Mouse (Mus musculus) heart, adult 2 months (tissue): ENCODE data around the gene Ptpn23. TPM values are rescaled to one million over a fixed set of nuclear protein-coding genes. Genes with fewer than 3 reads are reported as not detected.
"Not testable (repeated sequence)": the region's sequence is repeated elsewhere in the genome, so short reads cannot be mapped to it uniquely, and the experiment has no call there.

ENCODE experiments used
- DNase-seq, 2 experiments: peaks; one replicate each; pipeline ENCODE4 v3.0.0; 2021
- H3K27ac ChIP-seq: fragments of 200-600 bp; 2 replicates; pipeline ENCODE4 v1.8.1; 2022
- H3K27me3 ChIP-seq: fragments of 200-500 bp; 2 replicates; pipeline ENCODE4 v1.6.1; 2012; ENCODE audit warnings: mild to moderate bottlenecking, low read length, inconsistent platforms, mixed read lengths; ENCODE audit not compliant: control insufficient read depth, insufficient read depth
- H3K36me3 ChIP-seq: fragments of 200-500 bp; 2 replicates; pipeline ENCODE4 v1.6.1; 2012; ENCODE audit warnings: low read length, inconsistent platforms; ENCODE audit not compliant: control insufficient read depth, insufficient read depth
- H3K4me1 ChIP-seq: fragments of 200-500 bp; 2 replicates; pipeline ENCODE4 v1.6.1; 2011; ENCODE audit warnings: low read length; ENCODE audit not compliant: control insufficient read depth, insufficient read depth
- H3K4me3 ChIP-seq: fragments of 200-600 bp; 2 replicates; pipeline ENCODE4 v1.8.1; 2022
- H3K79me2 ChIP-seq: fragments of 200-500 bp; replicated peaks from 2 replicates; pipeline ENCODE4 v1.6.1; 2012; ENCODE audit warnings: mild to moderate bottlenecking, inconsistent platforms, low read length, moderate library complexity, mixed read lengths; ENCODE audit not compliant: control insufficient read depth, insufficient read depth
- H3K9ac ChIP-seq: fragments of 200-500 bp; 2 replicates; pipeline ENCODE4 v1.6.1; 2012; ENCODE audit warnings: low read depth, mild to moderate bottlenecking, control low read depth, inconsistent platforms, low read length, mixed read lengths
- CTCF ChIP-seq: fragments of 200-600 bp; IDR thresholded peaks from 2 replicates; pipeline ENCODE4 v1.8.1; 2022; ENCODE audit warnings: antibody characterized with exemption, mild to moderate bottlenecking, moderate library complexity
- EP300 ChIP-seq: fragments of 200-500 bp; IDR thresholded peaks from 2 replicates; pipeline ENCODE4 v1.6.1; 2011; ENCODE audit warnings: low read depth, low read length, control low read depth; ENCODE audit not compliant: insufficient read depth
- POLR2A ChIP-seq: fragments of 200-500 bp; IDR thresholded peaks from 2 replicates; pipeline ENCODE4 v1.6.1; 2011; ENCODE audit warnings: mild to moderate bottlenecking, low read depth, low read length, control low read depth; ENCODE audit not compliant: insufficient read depth
- WGBS: fragments of 180-500 bp; shearing (Covaris S2); methylation state at CpG from one replicate; pipeline ENCODE4 v1.1.7; 2018; 5-methylcytosine and 5-hydroxymethylcytosine counted together
- intact Hi-C: fragments of 180-260 bp; cut with DNase I; formaldehyde crosslinking; loops from one replicate; pipeline ENCODE4 v1.15.1; 2025
- polyA plus RNA-seq: library from polyadenylated mRNA; depleted of rRNA; stranded (reverse); fragments of >200 nt; gene quantifications from 2 replicates; pipeline ENCODE4 v1.2.3, GENCODE M21; 2012
- total RNA-seq, 2 experiments: library from RNA; stranded (reverse); gene quantifications; 2 replicates each; pipeline ENCODE4 v1.2.3; 2021

The Ptpn23 gene
- total and polyA plus RNA-seq, 3 experiments: 12.9 to 15.4 (median 15.2) TPM

DNA sequence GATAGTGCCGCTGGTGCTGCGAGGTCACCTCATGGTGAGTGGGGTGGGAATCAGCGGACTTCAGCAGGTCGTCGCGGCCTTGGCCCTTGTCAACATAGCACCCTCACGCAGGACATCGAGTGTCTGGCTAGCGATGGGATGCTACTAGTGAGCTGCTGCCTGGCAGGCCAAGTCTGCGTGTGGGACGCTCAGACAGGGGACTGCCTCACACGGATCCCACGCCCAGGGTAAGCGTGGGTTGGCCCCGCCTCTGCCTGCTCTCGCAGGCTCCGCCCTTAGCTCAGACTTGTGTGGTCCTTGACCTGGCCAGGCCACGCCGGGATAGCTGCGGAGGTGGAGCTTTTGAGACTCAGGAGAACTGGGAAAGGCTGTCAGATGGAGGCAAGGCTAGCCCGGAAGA is 27.4 kb downstream of the Ptpn23 start:
- H3K27me3 ChIP-seq: no peaks in the 10 kb centered on the region
- no peak for DNase-seq
- intact Hi-C loops: no loop called here
- H3K27ac ChIP-seq: no peak overlapping the region
- no peaks in the 10 kb centered on the region for H3K36me3 ChIP-seq
- H3K79me2 ChIP-seq: no peaks in the 10 kb centered on the region
- no peak overlapping the region for H3K9ac ChIP-seq
- H3K4me3 ChIP-seq: no peak overlapping the region
- H3K4me1 ChIP-seq: no peaks in the 10 kb centered on the region
- no peak for TF ChIP-seq EP300
- no peak for TF ChIP-seq POLR2A
- TF ChIP-seq CTCF: no peak
- 46% methylated on average over 21 of the region's 21 CpGs for WGBS

DNA sequence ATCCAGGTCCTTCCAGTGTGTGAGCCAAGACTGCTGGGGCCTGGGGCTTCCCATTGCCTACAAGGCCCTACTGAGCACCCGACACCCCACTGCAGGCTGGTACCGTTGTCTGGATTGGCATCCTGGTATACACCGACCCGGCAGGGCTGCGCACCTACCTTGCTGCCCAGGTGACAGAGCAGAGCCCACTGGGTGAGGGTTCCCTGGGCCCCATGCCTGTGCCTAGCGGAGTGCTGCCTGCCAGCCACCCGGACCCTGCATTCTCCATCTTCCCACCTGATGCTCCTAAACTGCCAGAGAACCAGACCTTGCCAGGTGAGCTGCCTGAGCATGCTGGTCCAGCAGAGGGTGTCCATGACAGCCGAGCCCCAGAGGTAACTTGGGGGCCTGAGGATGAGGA is 28.7 kb downstream of the Ptpn23 start:
- DNase-seq: no peak
- Histone ChIP-seq H3K27me3 (no peaks in the 10 kb centered on the region), H3K4me1 (no peaks in the 10 kb centered on the region), H3K36me3 (no peaks in the 10 kb centered on the region), H3K27ac (no peak overlapping the region), H3K79me2 (no peaks in the 10 kb centered on the region), H3K4me3 (no peak overlapping the region), H3K9ac (no peak overlapping the region)
- 97% methylated on average over 8 of the region's 8 CpGs for WGBS
- no peak for TF ChIP-seq CTCF
- intact Hi-C loops: no loop called here

- not testable (repeated sequence) for H3K9ac ChIP-seq
Measured at GRCm38 (mm10) chr9:110377655-110378054, 30.4 kb downstream of the Ptpn23 start.

DNA sequence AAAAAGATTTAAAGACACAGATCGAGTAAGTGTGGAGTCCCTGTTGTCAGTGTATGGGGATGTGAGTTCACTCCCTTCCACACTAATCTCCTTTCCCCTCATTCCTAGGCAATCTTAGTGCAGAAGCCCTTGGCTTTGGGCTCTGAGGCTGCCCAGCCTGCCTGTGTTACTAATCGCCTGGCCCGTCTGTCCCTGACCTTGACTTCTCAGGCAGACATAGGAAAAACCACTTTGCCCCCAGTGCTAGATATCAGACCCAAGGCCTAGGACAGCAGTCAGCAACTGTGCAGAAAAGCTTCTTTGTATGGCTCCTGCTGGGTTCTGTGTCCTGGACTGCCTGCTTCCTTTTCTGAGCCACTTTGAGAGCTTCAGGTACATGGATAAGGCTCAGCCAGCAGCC is 32.3 kb downstream of the Ptpn23 start:
- H3K79me2 ChIP-seq: no peaks in the 10 kb centered on the region
- no peaks in the 10 kb centered on the region for H3K27me3 ChIP-seq
- 77% methylated on average over 3 of the region's 3 CpGs for WGBS
- H3K4me1 ChIP-seq: no peaks in the 10 kb centered on the region
- H3K36me3 ChIP-seq: no peaks in the 10 kb centered on the region
- intact Hi-C loops: no loop called here
- H3K27ac ChIP-seq: no peak overlapping the region
- DNase-seq: no peak
- no peak overlapping the region for H3K9ac ChIP-seq
- TF ChIP-seq CTCF (no peak), POLR2A (no peak), EP300 (no peak)
- H3K4me3 ChIP-seq: no peak overlapping the region

More at GRCm38 (mm10) chr9:110377655-110378054, 30.4 kb downstream of the Ptpn23 start:
- DNase-seq, intact Hi-C loops, H3K36me3 ChIP-seq, H3K27me3 ChIP-seq, H3K4me3 ChIP-seq, H3K4me1 ChIP-seq, H3K79me2 ChIP-seq, H3K27ac ChIP-seq: not testable (repeated sequence)
- WGBS: 76% methylated on average over 15 of the region's 15 CpGs

GRCm38 (mm10) chr9:110373871-110374270 is 34.1 kb downstream of the Ptpn23 start:
- Histone ChIP-seq H3K4me1 (no peaks in the 10 kb centered on the region), H3K36me3 (no peaks in the 10 kb centered on the region), H3K4me3 (no peak overlapping the region), H3K9ac (no peak overlapping the region), H3K27me3 (no peaks in the 10 kb centered on the region), H3K79me2 (no peaks in the 10 kb centered on the region), H3K27ac (no peak overlapping the region)
- TF ChIP-seq POLR2A (no peak), EP300 (no peak), CTCF (no peak)
- intact Hi-C loops: no loop called here
- DNase-seq: no peak
- WGBS: 95% methylated on average over 13 of the region's 13 CpGs

DNA sequence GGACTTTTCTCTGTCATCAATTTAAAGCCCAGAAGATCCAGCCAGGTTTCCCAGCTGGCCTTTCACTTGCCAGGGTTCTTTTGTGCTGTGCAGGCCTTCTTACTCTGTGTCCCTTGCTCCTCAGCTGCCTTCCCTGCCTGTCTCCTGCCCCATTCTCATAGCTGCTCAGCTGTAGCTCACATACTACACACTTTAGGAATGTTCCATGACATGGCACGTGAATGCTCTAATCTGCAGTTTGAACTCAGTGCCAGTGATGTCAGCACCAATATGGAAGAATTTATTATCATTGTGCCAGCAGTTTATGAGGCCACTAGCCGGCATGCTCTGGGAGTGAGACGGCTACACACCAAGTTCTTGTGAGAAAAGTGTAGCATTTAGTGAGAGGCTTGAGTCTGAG is 38.2 kb downstream of the Ptpn23 start:
- TF ChIP-seq EP300 (no peak), CTCF (no peak)
- H3K27ac ChIP-seq: no peak overlapping the region
- intact Hi-C loops: no loop called here
- no peak for DNase-seq
- WGBS: 69% methylated on average over 3 of the region's 3 CpGs
- no peaks in the 10 kb centered on the region for H3K27me3 ChIP-seq
- H3K4me3 ChIP-seq: no peak overlapping the region
- no peaks in the 10 kb centered on the region for H3K79me2 ChIP-seq
- H3K36me3 ChIP-seq: no peaks in the 10 kb centered on the region
- no peak overlapping the region for H3K9ac ChIP-seq
- H3K4me1 ChIP-seq: peaks cover 4% of the 10 kb centered on the region

- WGBS: 28% methylated on average over 5 of the region's 5 CpGs
- intact Hi-C loops: no loop called here
- peaks cover 4% of the 10 kb centered on the region for H3K4me1 ChIP-seq
- TF ChIP-seq EP300 (0 out of 2 replicates have a peak, but pooled peaks have one; percentile 29), POLR2A (no peak)
- DNase-seq: no peak
- H3K36me3 ChIP-seq: no peaks in the 10 kb centered on the region
- H3K79me2 ChIP-seq: no peaks in the 10 kb centered on the region
- H3K9ac ChIP-seq: no peak overlapping the region
- H3K27ac ChIP-seq: no peak overlapping the region
- no peaks in the 10 kb centered on the region for H3K27me3 ChIP-seq
- no peak overlapping the region for H3K4me3 ChIP-seq
Measured at GRCm38 (mm10) chr9:110366746-110367145, 41.3 kb downstream of the Ptpn23 start.
